Mouse (Mus musculus): ENCODE results near the gene Fto.

Gene Fto

DNA sequence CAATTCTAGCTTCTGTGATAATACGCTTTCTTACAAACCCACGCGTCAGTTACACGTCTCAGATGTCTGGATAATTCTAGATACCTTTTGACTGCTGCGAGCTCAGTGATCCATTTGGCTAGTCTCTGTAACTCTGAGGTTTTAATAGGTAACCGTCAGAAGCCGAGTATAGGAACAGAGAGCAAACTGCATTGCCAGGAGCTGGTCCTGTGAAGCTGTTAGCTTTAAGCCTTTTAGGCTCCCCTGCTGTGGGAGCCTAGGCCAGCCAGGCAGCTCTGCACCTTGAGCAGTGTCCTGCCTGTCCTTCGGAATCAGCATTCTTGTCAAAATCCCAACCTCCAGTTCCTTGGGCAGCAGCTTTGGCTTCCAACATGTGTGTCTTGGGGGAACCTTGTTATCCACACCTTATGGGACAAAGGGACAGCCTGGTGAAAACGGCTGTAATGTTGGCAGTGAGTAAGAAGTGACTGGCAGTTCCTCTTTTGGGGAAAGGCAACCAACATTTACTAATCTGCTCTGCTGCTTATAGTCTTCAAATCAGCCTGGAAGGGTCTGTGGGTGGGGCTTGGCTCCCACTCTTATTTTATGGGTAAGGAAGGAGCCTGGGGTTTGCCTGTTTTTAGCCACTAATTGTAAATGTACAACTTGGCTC lies 77.2 kb downstream of the Fto start:
- no peak for DNase-seq (ENCODE audit: low spot score in 2 of 2)

GRCm38 (mm10) chr8:91392261-91392660 lies 78.9 kb downstream of the Fto start:
- no peak for DNase-seq (ENCODE audit: low spot score in 2 of 2)

GRCm38 (mm10) chr8:91395340-91396055 lies 82.2 kb downstream of the Fto start:
- no peak for DNase-seq (ENCODE audit: low spot score in 2 of 2)

DNA sequence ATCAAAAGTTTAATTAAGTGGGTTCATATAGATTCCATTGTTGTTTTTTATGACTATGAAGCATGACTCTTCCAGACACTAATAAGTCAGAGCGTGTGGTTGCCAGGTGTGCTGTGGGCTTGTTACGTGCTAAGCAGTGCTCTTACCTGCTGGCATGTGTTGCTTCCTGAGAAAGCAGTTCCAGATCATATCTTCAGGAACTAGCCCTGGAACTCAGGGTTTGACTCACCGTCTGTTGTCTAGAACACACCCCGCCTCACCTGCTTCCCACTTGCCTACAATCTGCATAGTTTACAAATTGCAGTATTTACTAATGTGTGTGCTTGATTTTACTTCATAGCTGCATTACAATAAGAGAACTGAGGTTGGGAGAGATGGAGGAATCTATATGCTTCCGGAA lies 84.7 kb downstream of the Fto start:
- DNase-seq (ENCODE audit: low spot score in 2 of 2), result no peak

GRCm38 (mm10) chr8:91402980-91403975 lies 90.0 kb downstream of the Fto start:
- DNase-seq (ENCODE audit: low spot score in 2 of 2), result no peak

DNA sequence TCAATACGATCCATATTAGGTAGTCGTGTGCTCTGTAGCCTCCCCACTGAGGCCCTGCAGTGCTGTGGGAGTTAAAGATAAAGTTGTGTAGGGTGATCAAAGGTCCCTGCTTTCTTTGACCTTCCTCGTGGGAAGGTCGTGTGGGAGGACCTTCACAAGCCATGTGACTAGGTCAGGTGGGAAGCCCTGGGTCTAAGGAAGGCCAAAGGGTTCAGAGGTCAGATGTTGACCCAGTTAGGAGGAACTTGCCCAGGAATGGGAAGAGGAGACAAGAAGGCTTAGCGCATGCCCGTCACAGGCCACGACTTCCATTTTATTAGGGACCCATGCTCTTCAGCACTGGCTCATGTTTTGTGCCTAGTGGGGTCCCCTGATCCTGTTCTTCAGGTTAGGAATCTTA lies 91.0 kb downstream of the Fto start:
- DNase-seq (ENCODE audit: low spot score in 2 of 2), result no peak

DNA sequence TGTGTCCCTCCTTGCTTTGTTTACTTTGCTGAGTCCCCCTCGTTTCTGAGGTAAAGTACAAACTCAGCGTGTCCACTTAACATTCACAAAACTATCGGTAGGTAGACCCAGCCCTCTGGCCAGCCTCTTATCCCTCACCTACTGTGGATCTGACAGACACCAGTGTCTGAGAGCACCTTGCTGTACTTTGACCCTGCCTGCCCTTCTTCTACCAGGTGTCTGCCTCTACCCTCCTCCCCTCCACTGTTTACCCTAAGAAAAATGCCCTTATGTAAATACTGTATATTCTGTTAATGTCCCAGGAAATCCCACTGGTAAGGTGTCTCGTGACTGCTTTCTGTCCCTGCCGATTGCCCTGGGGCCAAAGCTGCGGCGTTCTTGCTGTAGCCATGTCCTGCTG lies 91.8 kb downstream of the Fto start:
- DNase-seq (ENCODE audit: low spot score in 2 of 2), result no peak

- DNase-seq (ENCODE audit: low spot score in 2 of 2), result no peak
Observed at GRCm38 (mm10) chr8:91406624-91407290, 93.4 kb downstream of the Fto start.

DNA sequence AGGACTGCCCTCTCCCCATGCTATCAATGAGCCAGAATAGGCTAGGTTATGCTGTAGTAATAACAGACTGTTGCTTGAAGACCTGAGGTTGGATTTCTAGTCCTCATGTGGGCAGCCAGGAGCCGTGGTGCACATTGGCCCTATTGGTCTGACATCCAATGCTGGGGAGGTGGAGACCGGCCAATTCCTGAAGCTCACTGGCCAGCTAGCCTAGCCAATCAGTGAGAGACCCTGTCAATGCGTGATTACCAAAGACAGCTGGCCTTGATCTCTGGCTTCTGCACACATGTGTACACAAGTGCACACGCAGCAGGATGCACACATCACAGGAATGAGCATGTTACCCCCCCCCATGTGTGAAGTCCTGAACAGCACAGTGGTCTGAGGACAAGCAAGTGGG lies 94.6 kb downstream of the Fto start:
- DNase-seq (ENCODE audit: low spot score in 2 of 2), result no peak

GRCm38 (mm10) chr8:91410007-91410406 lies 96.7 kb downstream of the Fto start:
- no peak for DNase-seq (ENCODE audit: low spot score in 2 of 2)

- no peak for DNase-seq (ENCODE audit: low spot score in 2 of 2)
Observed at GRCm38 (mm10) chr8:91424491-91425074, 111.3 kb downstream of the Fto start.

DNA sequence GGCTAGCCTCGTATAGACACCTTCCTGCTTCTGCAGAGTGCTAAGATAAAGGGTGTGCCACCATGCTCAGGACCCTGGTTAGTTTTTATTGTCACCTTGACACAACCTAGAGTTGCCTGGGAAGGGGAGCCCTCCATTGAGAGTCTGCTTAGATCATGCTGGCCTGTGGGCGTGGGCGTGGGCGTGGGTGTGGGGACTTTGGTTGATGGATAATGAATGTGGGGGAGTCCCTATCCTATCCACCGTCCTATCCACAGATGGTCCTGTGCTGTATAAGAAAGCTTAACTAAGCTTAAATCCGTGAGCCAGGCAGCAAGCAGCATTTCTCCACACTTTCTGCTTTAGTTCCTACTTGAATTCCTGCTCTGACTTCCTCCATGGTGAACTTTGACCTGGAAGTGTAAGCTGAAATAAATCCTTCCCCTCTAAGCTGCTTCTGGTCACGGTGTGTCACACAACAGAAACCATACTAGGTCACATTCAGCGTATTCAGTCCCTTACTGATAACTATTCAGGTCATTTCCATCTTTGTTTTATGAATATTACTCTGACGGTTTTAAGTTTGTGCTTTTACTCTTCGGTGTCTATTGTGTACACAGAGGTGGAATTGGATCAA lies 112.0 kb downstream of the Fto start:
- DNase-seq (ENCODE audit: low spot score in 2 of 2), result no peak

DNA sequence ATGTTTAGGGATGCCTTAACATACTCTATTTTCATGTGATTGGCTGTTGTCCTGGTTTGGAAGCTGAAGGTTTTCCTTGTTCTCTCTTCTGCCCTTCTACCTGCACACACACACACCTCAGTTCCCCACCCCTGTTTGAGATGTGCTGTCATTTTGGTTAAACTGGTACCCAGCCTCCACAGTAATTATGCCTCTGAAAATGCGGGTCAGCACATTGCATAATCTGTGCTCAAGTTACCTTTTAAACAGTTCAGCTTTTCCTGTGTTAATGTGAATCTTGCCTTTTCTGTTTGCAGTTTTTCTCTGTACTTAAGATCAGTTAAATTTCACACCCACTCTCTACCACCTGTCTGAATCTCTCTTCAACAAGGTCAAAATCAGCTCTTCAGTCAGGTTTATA lies 113.2 kb downstream of the Fto start:
- DNase-seq (ENCODE audit: low spot score in 2 of 2), result no peak

GRCm38 (mm10) chr8:91430333-91430940 lies 117.1 kb downstream of the Fto start:
- no peak for DNase-seq (ENCODE audit: low spot score in 2 of 2)

- DNase-seq (ENCODE audit: low spot score in 2 of 2), result no peak
Observed at GRCm38 (mm10) chr8:91436036-91436435, 122.7 kb downstream of the Fto start.

- no peak for DNase-seq (ENCODE audit: low spot score in 2 of 2)
Observed at GRCm38 (mm10) chr8:91443911-91444310, 130.6 kb downstream of the Fto start.

DNA sequence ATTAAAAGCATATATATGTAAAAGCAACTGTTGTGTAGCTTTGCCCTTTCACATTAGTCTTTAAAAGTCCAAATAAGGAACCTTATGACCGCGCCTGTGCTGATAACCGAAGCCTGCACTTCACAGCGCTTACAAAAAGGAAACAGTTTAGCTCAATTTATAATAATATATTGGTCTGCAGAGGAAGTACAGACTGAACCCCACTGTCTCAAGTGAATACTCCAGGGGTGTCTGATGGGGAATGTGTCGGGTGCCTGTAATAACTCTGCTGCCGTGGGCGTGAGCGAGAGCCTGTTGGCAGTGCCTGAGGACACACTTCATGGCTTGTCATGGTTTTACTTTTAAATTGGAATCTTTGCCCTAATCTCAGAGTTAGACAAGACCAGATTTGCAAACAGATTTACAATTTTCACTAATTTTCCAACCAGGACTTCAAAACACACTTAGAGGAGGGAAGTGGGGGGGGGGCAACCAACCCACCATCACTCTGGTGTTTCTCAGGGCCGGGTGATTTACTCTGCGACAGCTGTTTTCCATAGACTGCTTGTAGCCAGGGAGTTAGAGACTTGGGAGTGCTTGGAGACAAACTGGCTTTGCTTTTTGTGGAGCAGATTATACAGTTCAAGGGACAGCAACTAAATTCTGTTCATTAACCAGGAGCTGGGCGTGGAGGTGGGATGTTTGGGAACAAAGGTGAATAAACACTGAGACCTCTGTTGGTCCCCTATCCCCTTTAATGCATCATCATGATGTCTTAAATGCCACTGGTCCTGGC lies 131.5 kb downstream of the Fto start:
- no peak for DNase-seq (ENCODE audit: low spot score in 2 of 2)

- DNase-seq (ENCODE audit: low spot score in 2 of 2), result no peak
Observed at GRCm38 (mm10) chr8:91445516-91445915, 132.2 kb downstream of the Fto start.

- no peak for DNase-seq (ENCODE audit: low spot score in 2 of 2)
Observed at GRCm38 (mm10) chr8:91446008-91446407, 132.7 kb downstream of the Fto start.
